Mouse (Mus musculus) kidney, adult 2 months (tissue): ENCODE data around the gene Uggt1. TPM values are rescaled to one million over a fixed set of nuclear protein-coding genes. Genes with fewer than 3 reads are reported as not detected.

Experiments
- DNase-seq: peaks from one replicate; pipeline ENCODE4 v3.0.0; 2021
- H3K27ac ChIP-seq: fragments of 200-500 bp; 2 replicates; pipeline ENCODE4 v1.5.1; 2012; ENCODE audit warnings: low read depth, low read length, control low read depth, inconsistent platforms; ENCODE audit not compliant: insufficient read depth
- H3K27me3 ChIP-seq: fragments of 200-500 bp; replicated peaks from 2 replicates; pipeline ENCODE4 v1.6.1; 2012; ENCODE audit warnings: mild to moderate bottlenecking, moderate library complexity, low read length, inconsistent platforms; ENCODE audit not compliant: control insufficient read depth, insufficient read depth
- H3K36me3 ChIP-seq: fragments of 200-500 bp; 2 replicates; pipeline ENCODE4 v1.6.1; 2012; ENCODE audit warnings: mild to moderate bottlenecking, moderate library complexity, low read length, inconsistent platforms; ENCODE audit not compliant: control insufficient read depth, insufficient read depth
- H3K4me1 ChIP-seq: fragments of 200-500 bp; 2 replicates; pipeline ENCODE4 v1.6.1; 2011; ENCODE audit warnings: low read length; ENCODE audit not compliant: control insufficient read depth, insufficient read depth
- H3K4me3 ChIP-seq: fragments of 200-500 bp; 2 replicates; pipeline ENCODE4 v1.5.1; 2011; ENCODE audit warnings: mild to moderate bottlenecking, low read depth, low read length, control low read depth; ENCODE audit not compliant: insufficient read depth
- CTCF ChIP-seq: fragments of 200-500 bp; conservative IDR thresholded peaks from 2 replicates; pipeline ENCODE4 v1.5.1; 2011; ENCODE audit warnings: low read depth, mild to moderate bottlenecking, control low read depth, low read length, moderate library complexity, mixed read lengths; ENCODE audit not compliant: insufficient read depth, insufficient read length
- POLR2A ChIP-seq: fragments of 200-500 bp; IDR thresholded peaks from one replicate; pipeline ENCODE4 v1.6.1; 2011; ENCODE audit warnings: low read depth, low read length, control low read depth
- WGBS: fragments of 180-500 bp; shearing (Covaris S2); methylation state at CpG from one replicate; pipeline ENCODE4 v1.1.7; 2018; 5-methylcytosine and 5-hydroxymethylcytosine counted together
- polyA plus RNA-seq: library from polyadenylated mRNA; depleted of rRNA; stranded (reverse); fragments of >200 nt; gene quantifications from 2 replicates; pipeline ENCODE4 v1.2.3, GENCODE M21; 2012; rRNA removed

The Uggt1 gene
- 12.6 and 15.3 TPM in 2 replicates for polyA plus RNA-seq

- H3K27ac ChIP-seq = peak within 1 kb of the TSS; percentile 22
- peaks cover 11% of the 10 kb centered on the region for H3K4me1 ChIP-seq
- TF ChIP-seq POLR2A (peak; percentile 17), CTCF (no peak)
- peak within 1 kb of the TSS; percentile 93 for H3K4me3 ChIP-seq
- no peaks in the 10 kb centered on the region for H3K36me3 ChIP-seq
- DNase-seq = peak; percentile 97
- no peaks in the 10 kb centered on the region for H3K27me3 ChIP-seq
- WGBS = under 1% methylated on average over 49 of the region's 49 CpGs
Measured at GRCm38 (mm10) chr1:36244058-36244827, at the start of gene Uggt1. Gene Uggt1 (minus strand): TSS chr1:36244720.

GRCm38 (mm10) chr1:36293470-36293869 is 49.0 kb upstream of the Uggt1 start:
- Histone ChIP-seq H3K4me1 (no peaks in the 10 kb centered on the region), H3K27ac (no peak overlapping the region), H3K4me3 (no peak overlapping the region), H3K27me3 (no peaks in the 10 kb centered on the region), H3K36me3 (no peaks in the 10 kb centered on the region)
- 91% methylated on average over 8 of the region's 8 CpGs for WGBS
- no peak for DNase-seq
- TF ChIP-seq POLR2A (no peak), CTCF (no peak)

- no peaks in the 10 kb centered on the region for H3K36me3 ChIP-seq
- 80% methylated on average over 6 of the region's 6 CpGs for WGBS
- no peaks in the 10 kb centered on the region for H3K4me1 ChIP-seq
- TF ChIP-seq POLR2A (no peak), CTCF (no peak)
- H3K27me3 ChIP-seq = no peaks in the 10 kb centered on the region
- no peak for DNase-seq
- H3K4me3 ChIP-seq = no peak overlapping the region
- H3K27ac ChIP-seq = no peak overlapping the region
Measured at GRCm38 (mm10) chr1:36281849-36282248, 37.3 kb upstream of the Uggt1 start.

- no peaks in the 10 kb centered on the region for H3K36me3 ChIP-seq
Measured at GRCm38 (mm10) chr1:36280938-36281337, 36.4 kb upstream of the Uggt1 start.

GRCm38 (mm10) chr1:36279202-36279601 is 34.7 kb upstream of the Uggt1 start:
- TF ChIP-seq POLR2A (no peak), CTCF (peak; percentile 80)
- Histone ChIP-seq H3K4me1 (no peaks in the 10 kb centered on the region), H3K36me3 (no peaks in the 10 kb centered on the region), H3K27me3 (no peaks in the 10 kb centered on the region), H3K4me3 (no peak overlapping the region), H3K27ac (no peak overlapping the region)
- WGBS = 17% methylated on average over 3 of the region's 3 CpGs
- peak; percentile 83 for DNase-seq

More at GRCm38 (mm10) chr1:36280938-36281337, 36.4 kb upstream of the Uggt1 start:
- 91% methylated on average over 3 of the region's 3 CpGs for WGBS
- no peak overlapping the region for H3K4me3 ChIP-seq
- no peaks in the 10 kb centered on the region for H3K27me3 ChIP-seq
- TF ChIP-seq POLR2A (no peak), CTCF (no peak)
- no peak for DNase-seq
- no peak overlapping the region for H3K27ac ChIP-seq
- H3K4me1 ChIP-seq = no peaks in the 10 kb centered on the region

GRCm38 (mm10) chr1:36277267-36278060 is 32.9 kb upstream of the Uggt1 start:
- no peak overlapping the region for H3K4me3 ChIP-seq
- H3K4me1 ChIP-seq = peaks cover 8% of the 10 kb centered on the region
- WGBS = 33% methylated on average over 7 of the region's 7 CpGs
- H3K27ac ChIP-seq = no peak overlapping the region
- peak; percentile 85 for DNase-seq
- H3K27me3 ChIP-seq = no peaks in the 10 kb centered on the region
- no peaks in the 10 kb centered on the region for H3K36me3 ChIP-seq
- TF ChIP-seq CTCF = peak; percentile 90
- no peak for TF ChIP-seq POLR2A
